Mouse (Mus musculus) liver, adult 10 weeks (tissue): ENCODE measurements around the gene Ddb2. TPM values are rescaled to one million over a fixed set of nuclear protein-coding genes. Genes with fewer than 3 reads are reported as not detected.

ENCODE experiments used
- polyA plus RNA-seq: library from polyadenylated mRNA; stranded (reverse); fragments of 350-450 nt; fragmentation: Illumina TruSeq; extraction: RNeasy Lipid Tissue Mini Kit (QIAGEN cat#74804); gene quantifications from one replicate; pipeline ENCODE4 v1.2.3, GENCODE M21; 2014; ENCODE audit warnings: low read depth, low replicate concordance

Gene Ddb2
- polyA plus RNA-seq: 8.6 TPM

GRCm38 (mm10) chr2:91236601-91237510 is at the start of gene Ddb2:
Gene Ddb2, minus strand, starts transcription at chr2:91236982.

DNA sequence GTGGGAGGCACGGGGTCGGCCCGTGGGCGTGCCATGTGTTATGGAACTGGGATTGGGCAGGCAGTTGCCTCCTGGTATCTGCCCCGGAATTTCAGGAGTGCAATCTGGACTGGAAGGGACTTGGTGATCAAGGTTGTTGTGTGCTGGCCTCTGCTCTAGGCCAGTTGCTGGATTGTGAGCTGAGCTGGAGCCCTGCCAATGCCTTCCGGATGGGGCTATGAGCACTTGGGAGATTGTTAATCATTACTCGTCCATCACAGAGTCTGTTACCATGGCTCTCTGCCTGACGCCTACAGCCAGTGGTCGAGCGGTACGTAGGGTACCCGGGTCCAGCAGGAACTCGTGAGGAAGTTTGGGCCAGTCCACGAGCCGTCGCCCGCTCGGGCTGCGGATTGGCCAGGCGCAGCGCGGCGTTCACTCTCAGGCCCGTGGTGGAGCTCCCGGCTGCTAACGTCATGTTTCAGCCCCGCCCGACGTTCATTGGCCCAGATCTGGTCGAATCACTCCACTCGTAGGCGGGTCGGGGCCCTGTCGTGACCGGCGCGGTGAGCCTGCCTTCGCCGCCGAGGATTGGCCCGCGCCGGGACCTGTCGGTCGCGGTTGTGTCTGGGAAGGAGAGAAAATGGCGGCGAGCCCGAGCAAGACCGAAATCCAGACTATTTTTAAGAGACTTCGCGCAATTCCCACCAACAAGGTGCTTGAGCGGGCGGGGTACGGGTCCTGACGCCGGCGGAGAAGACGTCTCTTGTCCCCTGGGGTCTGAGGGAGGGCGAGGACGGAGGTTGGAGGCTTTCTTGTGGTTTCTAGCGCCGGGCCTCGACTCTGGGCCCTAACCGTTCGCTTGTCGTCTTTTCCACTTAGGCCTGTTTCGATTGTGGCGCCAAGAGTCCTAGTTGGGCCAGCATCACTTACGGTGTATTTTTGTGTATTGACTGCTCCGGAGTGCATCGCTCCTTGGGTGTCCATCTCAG is 28.2 kb upstream of the Ddb2 start, which contains the start of gene Arfgap2:
TSS of gene Arfgap2 (plus strand) at position 264 of the 971 bp plus-strand sequence.

GRCm38 (mm10) chr2:91255661-91256150 is 18.9 kb upstream of the Ddb2 start, which contains the start of gene Pacsin3:
Gene Pacsin3, plus strand, starts transcription at chr2:91255954.

GRCm38 (mm10) chr2:91202222-91202971 is 34.4 kb downstream of the Ddb2 start, which contains the start of the genes Nr1h3 and Acp2:
Gene Nr1h3, minus strand, starts transcription at chr2:91202834.
Gene Acp2, plus strand, starts transcription at chr2:91202885.

GRCm38 (mm10) chr2:91183711-91184405 is 52.9 kb downstream of the Ddb2 start, which contains the start of gene Madd:
Gene Madd, minus strand, starts transcription at chr2:91183837.

Other genes with a start within 250 kb of the Ddb2 start
- gene Rapsn, start 201.4 kb downstream of the Ddb2 start, polyA plus RNA-seq: not detected
- gene Psmc3, start 183.0 kb downstream of the Ddb2 start, polyA plus RNA-seq: 103 TPM
- gene Slc39a13, start 166.6 kb downstream of the Ddb2 start, polyA plus RNA-seq: 2.2 TPM
- 3.3 TPM for gene Spi1, start 154.6 kb downstream of the Ddb2 start, polyA plus RNA-seq
- not detected for gene Mybpc3, start 118.8 kb downstream of the Ddb2 start, polyA plus RNA-seq
- 3.0 TPM for gene Madd, start 53.1 kb downstream of the Ddb2 start, polyA plus RNA-seq
- gene Nr1h3, start 34.1 kb downstream of the Ddb2 start, polyA plus RNA-seq: 4.6 TPM
- gene Acp2, start 34.1 kb downstream of the Ddb2 start, polyA plus RNA-seq: 34.1 TPM
- gene Pacsin3, start 19.0 kb upstream of the Ddb2 start, polyA plus RNA-seq: 2.7 TPM
- gene Arfgap2, start 28.0 kb upstream of the Ddb2 start, polyA plus RNA-seq: 23.9 TPM
- gene 1110051M20Rik, start 207.7 kb upstream of the Ddb2 start, polyA plus RNA-seq: 0.93 TPM
- 2.0 TPM for gene Lrp4, start 220.5 kb upstream of the Ddb2 start, polyA plus RNA-seq